ENCODE assay signal across 13 mouse cellular contexts in the genomic region with DNA sequence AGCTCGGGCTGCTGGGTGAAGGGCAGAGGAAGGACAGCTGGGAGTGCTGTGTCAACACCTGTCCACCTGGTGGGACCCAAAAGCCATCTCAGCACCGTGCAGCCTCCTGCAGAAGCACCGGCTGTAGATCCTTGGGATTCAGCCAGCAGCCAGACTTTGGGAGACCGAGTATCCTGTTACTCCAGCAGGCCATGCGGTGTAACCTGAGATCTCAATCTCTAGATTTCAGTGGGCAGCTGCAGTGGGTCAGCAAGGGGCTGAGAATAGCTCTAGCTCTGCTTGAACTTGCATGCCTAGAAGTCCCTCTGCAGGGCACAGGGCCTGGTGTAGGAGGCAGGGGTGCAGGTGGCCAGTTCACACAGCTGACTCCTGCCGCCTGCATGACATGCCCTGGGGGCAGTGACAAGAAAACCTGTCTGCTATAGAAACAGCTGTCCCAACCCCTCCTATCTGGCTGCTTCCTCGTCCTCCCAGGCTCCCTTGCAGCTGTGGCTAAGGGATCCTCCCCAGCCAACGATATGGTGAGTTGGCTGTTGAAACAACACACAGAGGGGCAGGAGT. TPM values are rescaled to one million over a fixed set of nuclear protein-coding genes. Genes with fewer than 3 reads are reported as not detected.
A peak's percentile ranks its signal among the peaks of the same experiment; 100 is the strongest.
DNase-seq lines count a peak whose midpoint lies in the region; ATAC-seq and TF ChIP-seq lines count a peak whose summit lies in the region.
"Had no signal": no experiment of that assay in that cellular context is flagged by ENCODE, and none has a peak within 500 bp of the region (broad histone marks: within the 10 kb centered on the region; RNA-seq: fewer than 3 reads in every experiment).

No protein-coding gene starts in this region.

- H3K4me3 ChIP-seq in hindbrain, embryonic 10.5 days = no peak overlapping the region
- H3K4me3 ChIP-seq in hindbrain, embryonic 11.5 days (ENCODE audit: low read depth, low read length) = no peak overlapping the region
- no peak overlapping the region for H3K4me3 ChIP-seq in C2C12 (ENCODE audit: insufficient read depth, poor library complexity, severe bottlenecking)
- H3K4me3 ChIP-seq: forebrain, embryonic 13.5 days had no signal

- no peaks in the 10 kb centered on the region for H3K9me3 ChIP-seq in hindbrain, embryonic 10.5 days
- no peaks in the 10 kb centered on the region for H3K9me3 ChIP-seq in hindbrain, embryonic 11.5 days (ENCODE audit: control insufficient read depth, low read length)
- H3K9me3 ChIP-seq: forebrain, embryonic 13.5 days had no signal

- H3K4me1 ChIP-seq in hindbrain, embryonic 10.5 days (replicated peaks) = peaks cover 49% of the 10 kb centered on the region
- no peaks in the 10 kb centered on the region for H3K4me1 ChIP-seq in hindbrain, embryonic 11.5 days (replicated peaks; ENCODE audit: control insufficient read depth, insufficient read depth, low read length)

- WGBS in hindbrain, embryonic 10.5 days = 18% methylated on average over 8 of the region's 8 CpGs
- 21% methylated on average over 8 of the region's 8 CpGs for WGBS in hindbrain, embryonic 11.5 days

- no peak overlapping the region for H3K9ac ChIP-seq in hindbrain, embryonic 11.5 days (ENCODE audit: low read depth, low read length)
- H3K9ac ChIP-seq: forebrain, embryonic 13.5 days had no signal

- peak; percentile 53 for DNase-seq in hindbrain, embryonic 10.5 days (ENCODE audit: low spot score)
- DNase-seq in hindbrain, embryonic 11.5 days (ENCODE audit: low spot score) = no peak
- DNase-seq in embryo, embryonic 11 days = peak; percentile 74
- DNase-seq in hindlimb bud, embryonic 11.5 days (ENCODE audit: extremely low spot score, low read depth, low spot score) = peak; percentile 33
- no peak for DNase-seq in layer of hippocampus, postnatal 14 days (ENCODE audit: low spot score in 2 of 2)
- DNase-seq in c-Kit-positive CD71-positive TER-119-positive erythroid progenitor cells, embryonic 14.5 days (ENCODE audit: low spot score) = no peak
- no peak for DNase-seq in lung, postnatal 25 days (ENCODE audit: low spot score)
- DNase-seq: adrenal gland, adult 2 months; right cerebral cortex, postnatal 25 days had no signal

- 0 out of 2 replicates have a peak overlapping the region, but pooled peaks have one; percentile 5 for H3K27ac ChIP-seq in hindbrain, embryonic 10.5 days
- H3K27ac ChIP-seq in hindbrain, embryonic 11.5 days (ENCODE audit: low read depth, low read length) = no peak overlapping the region
- H3K27ac ChIP-seq: forebrain, embryonic 13.5 days; macrophage had no signal

- no peak overlapping the region for H3K4me2 ChIP-seq in hindbrain, embryonic 11.5 days (replicated peaks; ENCODE audit: low read depth, low read length)
- H3K4me2 ChIP-seq: forebrain, embryonic 13.5 days had no signal

- no peak overlapping the region for H3ac ChIP-seq in C2C12 (ENCODE audit: control insufficient read depth, insufficient read length, low read depth)

- H3K79me2 ChIP-seq in C2C12 (ENCODE audit: control insufficient read depth, insufficient read depth) = no peaks in the 10 kb centered on the region

- TF ChIP-seq CTCF in C2C12 (IDR thresholded peaks at IDR 0.05; ENCODE audit: control insufficient read depth, insufficient read depth, insufficient read length) = no peak

- no peaks in the 10 kb centered on the region for H3K36me3 ChIP-seq in hindbrain, embryonic 10.5 days
- no peaks in the 10 kb centered on the region for H3K36me3 ChIP-seq in hindbrain, embryonic 11.5 days (ENCODE audit: control insufficient read depth, insufficient read depth, low read length)
- no peaks in the 10 kb centered on the region for H3K36me3 ChIP-seq in C2C12 (ENCODE audit: control insufficient read depth, insufficient read depth)

- no peaks in the 10 kb centered on the region for H3K79me3 ChIP-seq in C2C12 (ENCODE audit: low read depth)

- ATAC-seq in hindbrain, embryonic 11.5 days (ENCODE audit: low FRiP score) = no peak
- ATAC-seq: forebrain, embryonic 13.5 days had no signal

- H3K27me3 ChIP-seq in hindbrain, embryonic 10.5 days (ENCODE audit: insufficient read depth, poor library complexity, severe bottlenecking) = peaks cover 71% of the 10 kb centered on the region
- H3K27me3 ChIP-seq in hindbrain, embryonic 11.5 days (ENCODE audit: control insufficient read depth, insufficient read depth, low read length) = peaks cover 5% of the 10 kb centered on the region; the same call in 1 of the 2 replicates
- peaks cover 20% of the 10 kb centered on the region for H3K27me3 ChIP-seq in C2C12 (ENCODE audit: control insufficient read depth, insufficient read depth, insufficient read length)

TF ChIP-seq in C2C12, 6 proteins besides CTCF, POLR2A, EP300 and RAD21:
- peak; percentile 58 for TF ChIP-seq MYOD1 (IDR thresholded peaks at IDR 0.05; ENCODE audit: control insufficient read depth, insufficient read length, low read depth)
- no peak for TF ChIP-seq MYOG (IDR thresholded peaks at IDR 0.05; ENCODE audit: control insufficient read depth, extremely low read depth, insufficient read length)
- no peak for TF ChIP-seq FOSL1 (IDR thresholded peaks at IDR 0.05; ENCODE audit: insufficient read depth, low read length, poor library complexity, severe bottlenecking)
- TF ChIP-seq USF1 (IDR thresholded peaks at IDR 0.05; ENCODE audit: low read depth) = peak; percentile 7
- no peak for TF ChIP-seq CEBPB (IDR thresholded peaks at IDR 0.05; ENCODE audit: low read depth)
TF ChIP-seq in C2C12: peak in this region for 2.

RNA-seq across cellular contexts. Expression of a gene that starts 11.1 kb away (rescaled TPM):
- not detected in 2 replicates for polyA plus RNA-seq in hindbrain, embryonic 10.5 days (2016; fragmentation: Nextera tagmentation; extraction: Ambion mirVana)
- not detected in 2 replicates for polyA plus RNA-seq in hindbrain, embryonic 11.5 days (2014; fragmentation: Nextera tagmentation; extraction: Ambion mirVana)
- polyA plus RNA-seq in C2C12 (2012; fragmentation: generic; extraction: Trizol) = not detected
- not detected for total RNA-seq in layer of hippocampus, postnatal 14 days (2021)
- total RNA-seq: adrenal gland, adult 2 months had no signal
- polyA plus RNA-seq: adrenal gland, adult 2 months; forebrain, embryonic 13.5 days; intestine, embryonic 14.5 days; macrophage had no signal

RNA-seq across cellular contexts. Expression of a gene that starts 12.5 kb away (rescaled TPM):
- polyA plus RNA-seq in hindbrain, embryonic 10.5 days (2016; fragmentation: Nextera tagmentation; extraction: Ambion mirVana) = not detected in 2 replicates
- not detected in 2 replicates for polyA plus RNA-seq in hindbrain, embryonic 11.5 days (2014; fragmentation: Nextera tagmentation; extraction: Ambion mirVana)
- polyA plus RNA-seq in C2C12 (2012; fragmentation: generic; extraction: Trizol) = not detected
- total RNA-seq in layer of hippocampus, postnatal 14 days (2021) = under 1 TPM in 1 of 2 experiments, not detected in 1; 0.26 TPM
- total RNA-seq: adrenal gland, adult 2 months had no signal
- polyA plus RNA-seq: adrenal gland, adult 2 months; forebrain, embryonic 13.5 days; intestine, embryonic 14.5 days; macrophage had no signal

RNA-seq across cellular contexts. Expression of a gene that starts 12.8 kb away (rescaled TPM):
- 0.64 and 0.80 TPM in 2 replicates for polyA plus RNA-seq in hindbrain, embryonic 10.5 days (2016; fragmentation: Nextera tagmentation; extraction: Ambion mirVana)
- 0.31 and 0.40 TPM in 2 replicates for polyA plus RNA-seq in hindbrain, embryonic 11.5 days (2014; fragmentation: Nextera tagmentation; extraction: Ambion mirVana)
- not detected for polyA plus RNA-seq in C2C12 (2012; fragmentation: generic; extraction: Trizol)
- 1 to 10 TPM; 2.0 to 2.7 TPM for total RNA-seq in layer of hippocampus, postnatal 14 days (2021)
- polyA plus RNA-seq: macrophage had no signal

RNA-seq across cellular contexts. Expression of a gene that starts 20.1 kb away (rescaled TPM):
- polyA plus RNA-seq in hindbrain, embryonic 10.5 days (2016; fragmentation: Nextera tagmentation; extraction: Ambion mirVana) = 1.8 and 2.1 TPM in 2 replicates
- polyA plus RNA-seq in hindbrain, embryonic 11.5 days (2014; fragmentation: Nextera tagmentation; extraction: Ambion mirVana) = 1.6 and 1.7 TPM in 2 replicates
- polyA plus RNA-seq in C2C12 (2012; fragmentation: generic; extraction: Trizol) = 0.07 TPM
- total RNA-seq in layer of hippocampus, postnatal 14 days (2021) = 1 to 10 TPM; 2.6 to 3.3 TPM
- total RNA-seq: adrenal gland, adult 2 months had no signal
- polyA plus RNA-seq: adrenal gland, adult 2 months; macrophage had no signal

RNA-seq across cellular contexts. Expression of a gene that starts 23.7 kb away (rescaled TPM):
- 324 and 370 TPM in 2 replicates for polyA plus RNA-seq in hindbrain, embryonic 10.5 days (2016; fragmentation: Nextera tagmentation; extraction: Ambion mirVana)
- 229 and 242 TPM in 2 replicates for polyA plus RNA-seq in hindbrain, embryonic 11.5 days (2014; fragmentation: Nextera tagmentation; extraction: Ambion mirVana)
- polyA plus RNA-seq in C2C12 (2012; fragmentation: generic; extraction: Trizol) = 127 TPM
- 10 to 100 TPM in 1 of 2 experiments, 1 to 10 TPM in 1; 6.9 to 11.5 TPM for total RNA-seq in layer of hippocampus, postnatal 14 days (2021)
- polyA plus RNA-seq: macrophage had no signal

Comparison
In these comparisons a context has a peak if more than half of its experiments do, and no peak if none do; other contexts are left out.
1. DNase-seq: peak in hindbrain, embryonic 10.5 days (single experiment), embryo, embryonic 11 days (single experiment) and hindlimb bud, embryonic 11.5 days (single experiment); none in hindbrain, embryonic 11.5 days (single experiment), layer of hippocampus, postnatal 14 days (0 of 2), c-Kit-positive CD71-positive TER-119-positive erythroid progenitor cells, embryonic 14.5 days (single experiment) and lung, postnatal 25 days (single experiment).